Mouse (Mus musculus) liver, adult (tissue): Measurements from ENCODE around the gene Klrc2.
"Not testable (repeated sequence)": the region's sequence is repeated elsewhere in the genome, so short reads cannot be mapped to it uniquely, and the experiment has no call there.

Experiments used
- GATA4 ChIP-seq: IDR thresholded peaks from 2 replicates; pipeline ENCODE4 v1.6.1; 2014; ENCODE audit warnings: mild to moderate bottlenecking, low read length; ENCODE audit not compliant: insufficient replicate concordance

Klrc2 gene

DNA sequence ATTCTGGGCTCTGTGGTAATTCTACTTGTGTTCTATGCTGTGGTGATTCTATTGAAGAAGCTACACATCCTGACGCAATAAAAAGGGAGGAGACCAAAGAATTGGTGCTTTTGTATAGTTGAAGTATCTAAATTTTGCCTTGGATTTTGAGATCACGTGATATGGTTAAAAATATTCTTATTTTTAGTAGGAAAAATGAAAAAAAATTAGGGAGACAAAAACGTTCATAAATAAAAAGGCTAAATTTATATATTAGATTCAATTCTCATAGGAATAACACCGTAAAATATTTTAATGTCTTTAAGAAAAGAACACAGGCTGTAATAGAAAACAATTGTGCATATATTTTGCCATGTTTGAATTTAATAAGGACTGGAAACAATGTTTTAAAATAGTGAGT, at the start of gene Klrc2:
TSS of gene Klrc2 (minus strand) at position 101 of the 400 bp plus-strand sequence.
- TF ChIP-seq GATA4 = not testable (repeated sequence)

DNA sequence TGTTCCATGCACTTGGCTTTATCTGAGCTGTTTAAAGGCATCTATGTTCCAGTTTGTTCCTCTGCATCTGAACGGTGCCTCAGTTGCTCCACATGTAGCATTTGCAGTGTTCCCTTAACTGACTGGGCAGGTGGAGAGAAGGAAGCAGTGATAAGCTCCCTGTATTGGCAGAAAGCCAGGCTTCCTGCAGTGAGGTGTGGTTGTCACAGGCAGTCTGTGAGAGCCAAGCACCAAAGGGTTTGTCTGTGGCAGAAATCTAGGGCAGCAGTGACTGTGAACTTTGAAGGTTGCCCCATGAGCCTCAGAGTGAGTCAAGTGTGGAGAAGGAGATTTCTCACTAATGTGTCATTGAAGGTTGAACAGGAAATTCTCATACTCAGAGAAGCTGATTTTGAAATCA, 19.9 kb upstream of the Klrc2 start:
- no peak for TF ChIP-seq GATA4

DNA sequence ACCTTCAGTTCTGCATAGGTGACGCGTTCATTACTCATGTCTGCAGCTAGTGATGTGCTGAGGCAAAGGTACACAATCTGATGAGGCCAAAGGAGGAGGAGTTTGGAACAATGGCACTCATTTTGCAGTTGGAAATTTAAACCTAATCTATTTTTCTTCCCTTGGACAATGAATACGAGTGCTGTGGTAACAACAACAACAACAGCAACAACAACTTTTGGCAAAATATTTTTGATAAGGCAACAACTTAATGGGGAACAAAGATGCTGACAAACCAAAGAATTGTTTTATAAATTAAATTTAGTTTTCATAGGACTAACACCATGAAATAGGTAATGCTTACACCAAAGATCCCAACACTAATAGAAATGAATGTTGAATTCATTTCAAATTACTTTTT, 18.4 kb upstream of the Klrc2 start, which contains the start of gene Klrc1:
TSS of gene Klrc1 (minus strand) at position 101 of the 400 bp plus-strand sequence.
- TF ChIP-seq GATA4 = no peak

DNA sequence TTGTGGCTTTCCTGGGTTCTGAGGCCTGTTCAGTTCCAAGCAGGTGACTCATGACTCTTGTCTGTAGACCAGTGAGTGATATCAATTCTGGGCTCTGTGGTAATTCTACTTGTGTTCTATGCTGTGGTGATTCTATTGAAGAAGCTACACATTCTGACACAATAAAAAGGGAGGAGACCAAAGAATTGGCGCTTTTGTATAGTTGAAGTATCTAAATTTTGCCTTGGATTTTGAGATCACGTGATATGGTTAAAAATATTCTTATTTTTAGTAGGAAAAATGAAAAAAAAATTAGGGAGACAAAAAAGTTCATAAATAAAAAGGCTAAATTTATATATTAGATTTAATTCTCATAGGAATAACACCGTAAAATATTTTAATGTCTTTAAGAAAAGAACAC, 17.3 kb downstream of the Klrc2 start, which contains the start of gene Klrc3:
TSS of gene Klrc3 (minus strand) at position 101 of the 400 bp plus-strand sequence.
- TF ChIP-seq GATA4 = not testable (repeated sequence)

DNA sequence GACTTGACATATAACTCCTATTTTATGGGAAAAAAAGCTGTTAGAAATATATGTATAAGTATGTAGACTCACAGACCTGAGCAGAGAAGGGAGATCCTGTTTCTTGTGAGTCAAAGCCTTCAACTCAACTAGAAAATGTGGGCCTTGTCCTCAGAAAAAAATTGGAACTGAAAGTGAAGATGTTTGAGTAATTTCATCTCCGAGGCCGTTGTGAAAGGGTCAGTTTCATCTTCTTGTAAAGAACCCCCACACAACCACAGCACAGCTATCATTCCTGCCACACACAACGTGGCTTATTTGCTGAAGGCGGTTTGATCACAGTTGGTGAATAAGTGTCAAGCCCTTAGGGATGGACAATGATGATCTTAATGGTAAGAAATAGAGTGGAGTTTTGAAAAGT, 36.8 kb downstream of the Klrc2 start, which contains the start of gene Klrk1:
TSS of gene Klrk1 (minus strand) at position 130 of the 400 bp plus-strand sequence.
- no peak for TF ChIP-seq GATA4

DNA sequence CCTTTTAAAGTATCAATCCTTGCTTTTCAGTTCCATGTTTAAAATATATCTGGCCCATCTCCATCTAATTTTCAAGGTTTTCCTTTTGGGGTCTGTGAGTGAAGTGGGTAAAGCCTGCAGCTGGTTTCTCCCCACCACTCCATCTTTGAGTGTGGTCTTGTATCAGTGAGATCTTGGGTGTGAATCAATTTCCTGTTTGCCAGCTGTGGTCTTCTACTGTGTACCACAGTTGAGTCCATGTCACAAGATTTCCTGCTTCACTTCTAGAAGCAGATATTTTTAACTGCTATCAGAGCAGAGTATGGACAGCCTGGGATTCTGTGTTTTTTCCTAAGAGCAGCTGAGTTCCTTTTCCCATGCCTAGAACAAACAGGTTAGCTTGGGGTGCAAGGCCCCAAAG, 52.1 kb downstream of the Klrc2 start:
- TF ChIP-seq GATA4 = no peak
